Mouse (Mus musculus) megakaryocyte, embryonic 14.5 days (primary cell): ENCODE measurements around the gene Cbr2. TPM values are rescaled to one million over a fixed set of nuclear protein-coding genes. Genes with fewer than 3 reads are reported as not detected.

Experiments used
- H3K27me3 ChIP-seq: replicated peaks from 2 replicates; pipeline ENCODE3; 2012; ENCODE audit warnings: inconsistent platforms
- H3K36me3 ChIP-seq: replicated peaks from 2 replicates; pipeline ENCODE3; 2012; ENCODE audit warnings: low read length, inconsistent platforms, mixed read lengths
- H3K4me1 ChIP-seq: 2 replicates; pipeline ENCODE4 v1.6.1; 2012; ENCODE audit warnings: inconsistent platforms
- H3K4me3 ChIP-seq: replicated peaks from 2 replicates; pipeline ENCODE3; 2012; ENCODE audit warnings: moderate library complexity, mild to moderate bottlenecking, inconsistent platforms
- H3K9me3 ChIP-seq: 2 replicates; pipeline ENCODE4 v1.6.1; 2012; ENCODE audit warnings: inconsistent platforms
- FLI1 ChIP-seq: IDR thresholded peaks from 2 replicates; pipeline ENCODE4 v1.6.1; 2012; ENCODE audit warnings: low read length, inconsistent platforms, mixed read lengths
- GATA1 ChIP-seq: IDR thresholded peaks from 3 replicates; pipeline ENCODE4 v1.6.1; 2012; ENCODE audit warnings: mixed read lengths, low read length, inconsistent platforms, borderline replicate concordance
- polyA plus RNA-seq: library from polyadenylated mRNA; stranded (reverse); fragments of >175 nt; gene quantifications from 2 replicates; pipeline ENCODE4 v1.2.3, GENCODE M21; 2012; ENCODE audit warnings: low replicate concordance; ENCODE audit not compliant: insufficient read depth

The Cbr2 gene
- polyA plus RNA-seq, 1 experiment: 2.1 TPM

- H3K27me3 ChIP-seq: no peaks in the 10 kb centered on the region
- H3K36me3 ChIP-seq: peaks cover 96% of the 10 kb centered on the region
- peaks cover 28% of the 10 kb centered on the region for H3K4me1 ChIP-seq
- H3K9me3 ChIP-seq: no peaks in the 10 kb centered on the region
- no peak for TF ChIP-seq FLI1
- TF ChIP-seq GATA1: no peak
- no peak overlapping the region for H3K4me3 ChIP-seq
Measured at GRCm38 (mm10) chr11:120695184-120695583, 36.7 kb downstream of the Cbr2 start.

GRCm38 (mm10) chr11:120693461-120693860 is 38.5 kb downstream of the Cbr2 start:
- Histone ChIP-seq H3K4me3 (no peak overlapping the region), H3K9me3 (no peaks in the 10 kb centered on the region), H3K4me1 (peaks cover 31% of the 10 kb centered on the region), H3K36me3 (peaks cover 95% of the 10 kb centered on the region), H3K27me3 (no peaks in the 10 kb centered on the region)
- TF ChIP-seq FLI1 (no peak), GATA1 (no peak)

- Histone ChIP-seq H3K36me3 (peaks cover 95% of the 10 kb centered on the region), H3K4me1 (peaks cover 29% of the 10 kb centered on the region)
Measured at GRCm38 (mm10) chr11:120692471-120693011, 39.4 kb downstream of the Cbr2 start.

GRCm38 (mm10) chr11:120689365-120689764 is 42.5 kb downstream of the Cbr2 start:
- TF ChIP-seq GATA1 (no peak), FLI1 (no peak)
- Histone ChIP-seq H3K4me1 (peaks cover 33% of the 10 kb centered on the region), H3K36me3 (peaks cover 94% of the 10 kb centered on the region)

More at GRCm38 (mm10) chr11:120692471-120693011, 39.4 kb downstream of the Cbr2 start:
- H3K4me3 ChIP-seq: no peak overlapping the region
- TF ChIP-seq FLI1: no peak
- TF ChIP-seq GATA1: no peak
- H3K9me3 ChIP-seq: no peaks in the 10 kb centered on the region
- no peaks in the 10 kb centered on the region for H3K27me3 ChIP-seq

DNA sequence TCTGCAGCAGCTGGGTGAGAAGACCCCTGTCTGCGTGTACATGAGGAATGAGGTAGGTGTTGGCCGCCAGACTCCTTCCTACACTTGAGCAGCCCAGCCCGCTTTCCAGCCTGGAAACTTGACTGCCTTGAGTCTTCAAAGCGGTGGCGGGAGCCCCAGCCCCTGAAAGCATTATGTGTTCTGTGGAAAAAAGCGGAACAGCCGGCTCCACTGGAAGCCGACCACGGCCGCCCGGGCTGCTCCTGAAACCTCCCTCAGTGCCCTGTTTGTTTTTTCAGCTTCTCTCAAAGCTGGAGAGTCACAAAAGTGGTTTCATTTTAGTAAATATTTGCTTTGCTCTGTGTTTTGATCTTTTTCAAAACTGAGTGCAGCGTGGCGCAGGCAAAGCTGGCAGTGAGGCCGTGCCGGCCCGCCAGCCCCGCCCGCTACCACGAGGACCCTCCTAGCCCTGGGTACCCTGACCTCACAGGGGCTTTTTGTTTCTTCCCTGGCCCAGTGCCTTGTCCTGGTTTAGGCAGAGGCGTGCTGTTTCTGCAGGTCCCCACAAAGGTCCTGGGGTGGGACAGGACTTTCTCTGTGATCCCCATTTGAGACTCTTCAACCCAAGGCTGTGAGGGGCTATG is 45.2 kb downstream of the Cbr2 start:
- Histone ChIP-seq H3K4me3 (no peak overlapping the region), H3K27me3 (no peaks in the 10 kb centered on the region), H3K9me3 (no peaks in the 10 kb centered on the region), H3K36me3 (peaks cover 92% of the 10 kb centered on the region), H3K4me1 (peaks cover 42% of the 10 kb centered on the region)
- no peak for TF ChIP-seq FLI1
- no peak for TF ChIP-seq GATA1

More at GRCm38 (mm10) chr11:120689365-120689764, 42.5 kb downstream of the Cbr2 start:
- Histone ChIP-seq H3K9me3 (no peaks in the 10 kb centered on the region), H3K27me3 (no peaks in the 10 kb centered on the region), H3K4me3 (no peak overlapping the region)

DNA sequence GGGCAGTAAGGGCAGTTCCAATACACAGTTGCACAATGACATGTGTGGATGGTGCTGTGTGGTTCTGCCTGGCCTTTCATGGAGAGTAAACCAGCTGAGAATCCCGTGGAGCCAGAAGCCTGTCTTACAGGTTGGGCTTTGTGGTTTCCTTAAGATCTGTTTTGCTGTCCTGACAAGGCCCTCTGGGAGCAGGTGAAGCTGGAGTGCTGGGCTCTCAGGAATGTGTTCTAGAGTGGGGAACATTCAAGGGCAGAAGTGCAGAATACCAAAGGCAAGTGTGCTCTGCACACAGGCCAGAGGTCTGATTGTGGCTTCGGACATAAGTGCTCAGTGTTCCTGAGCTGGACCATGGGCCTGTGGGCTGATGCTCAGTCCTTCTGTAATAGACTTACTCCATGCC is 47.3 kb downstream of the Cbr2 start:
- H3K9me3 ChIP-seq: no peaks in the 10 kb centered on the region
- peaks cover 93% of the 10 kb centered on the region for H3K36me3 ChIP-seq
- TF ChIP-seq FLI1 (no peak), GATA1 (no peak)
- no peaks in the 10 kb centered on the region for H3K27me3 ChIP-seq
- H3K4me1 ChIP-seq: peaks cover 37% of the 10 kb centered on the region
- H3K4me3 ChIP-seq: no peak overlapping the region

DNA sequence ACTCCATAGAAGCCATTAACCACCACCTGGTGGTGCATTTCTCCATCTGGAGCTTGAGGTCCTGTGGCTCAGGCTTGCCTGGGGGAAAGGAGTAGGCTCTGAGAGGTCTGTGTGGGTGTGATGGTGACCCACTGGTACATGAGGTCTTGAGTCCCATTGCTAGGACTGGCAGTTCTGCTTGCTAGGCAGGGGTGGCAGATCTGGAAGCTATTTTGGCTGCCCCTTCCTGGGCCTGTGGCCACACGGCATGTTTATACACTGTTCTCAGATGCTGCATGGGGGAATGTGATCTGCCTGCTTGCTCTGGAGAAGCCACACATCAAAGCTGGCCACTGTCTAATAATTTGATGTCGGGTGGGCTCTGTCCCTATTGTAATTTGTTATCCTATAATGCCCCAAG is 47.8 kb downstream of the Cbr2 start:
- Histone ChIP-seq H3K4me1 (peaks cover 37% of the 10 kb centered on the region), H3K9me3 (no peaks in the 10 kb centered on the region), H3K27me3 (no peaks in the 10 kb centered on the region), H3K4me3 (no peak overlapping the region), H3K36me3 (peaks cover 93% of the 10 kb centered on the region)
- TF ChIP-seq GATA1 (no peak), FLI1 (no peak)

GRCm38 (mm10) chr11:120683536-120683935 is 48.4 kb downstream of the Cbr2 start:
- Histone ChIP-seq H3K4me1 (peaks cover 37% of the 10 kb centered on the region), H3K4me3 (no peak overlapping the region), H3K36me3 (peaks cover 93% of the 10 kb centered on the region), H3K27me3 (no peaks in the 10 kb centered on the region), H3K9me3 (no peaks in the 10 kb centered on the region)
- TF ChIP-seq GATA1 (no peak), FLI1 (no peak)

DNA sequence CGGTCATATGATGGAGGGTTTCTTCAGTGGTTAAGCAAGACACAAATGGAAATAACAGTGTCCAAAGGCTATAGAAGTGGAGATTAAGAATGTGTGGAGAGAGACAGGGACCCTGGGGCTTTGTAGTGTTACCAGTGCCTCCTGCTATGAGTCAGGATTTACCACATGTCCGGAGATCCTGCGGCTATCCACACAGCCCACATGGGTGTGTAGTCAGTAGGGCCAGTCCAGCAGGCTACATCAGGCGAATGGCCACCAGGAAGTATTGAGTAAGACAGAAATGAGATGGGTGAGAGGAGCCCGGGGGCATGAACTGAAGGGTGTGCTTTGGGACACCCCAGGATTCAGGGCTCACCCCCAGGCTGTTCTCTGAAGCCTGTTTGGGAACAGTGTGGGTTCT is 49.2 kb downstream of the Cbr2 start:
- Histone ChIP-seq H3K4me3 (no peak overlapping the region), H3K36me3 (peaks cover 93% of the 10 kb centered on the region), H3K27me3 (no peaks in the 10 kb centered on the region), H3K9me3 (no peaks in the 10 kb centered on the region), H3K4me1 (peaks cover 40% of the 10 kb centered on the region)
- no peak for TF ChIP-seq GATA1
- TF ChIP-seq FLI1: no peak

DNA sequence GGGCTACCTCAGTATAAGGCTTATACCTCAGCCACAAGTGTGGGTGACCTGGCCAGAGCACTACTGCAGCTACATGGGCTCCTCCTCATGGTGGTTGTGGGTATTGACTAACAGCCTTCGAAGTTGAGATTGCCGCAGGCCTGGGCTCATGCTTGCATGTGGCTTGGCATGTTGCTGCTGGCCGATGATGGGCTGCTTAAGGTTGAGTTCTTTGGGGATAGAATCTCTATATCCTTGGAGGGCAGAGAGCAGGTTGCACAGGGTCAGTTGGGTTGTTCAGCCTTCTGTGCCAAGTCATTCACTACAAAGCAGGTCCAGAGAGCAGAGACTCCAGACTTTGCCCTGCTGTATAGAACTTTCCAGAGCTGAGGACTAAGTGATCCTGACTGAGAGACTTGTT is 52.0 kb downstream of the Cbr2 start:
- H3K4me1 ChIP-seq: peaks cover 65% of the 10 kb centered on the region
- H3K36me3 ChIP-seq: peaks cover 90% of the 10 kb centered on the region
- H3K9me3 ChIP-seq: no peaks in the 10 kb centered on the region
- no peak overlapping the region for H3K4me3 ChIP-seq
- no peaks in the 10 kb centered on the region for H3K27me3 ChIP-seq
- TF ChIP-seq GATA1 (no peak), FLI1 (no peak)

Other genes with a start within 250 kb of the Cbr2 start
- gene Mrpl12, start 247.5 kb downstream of the Cbr2 start, polyA plus RNA-seq: 217 and 285 TPM in 2 replicates
- gene Slc25a10, start 240.3 kb downstream of the Cbr2 start, polyA plus RNA-seq: 47.3 and 132 TPM in 2 replicates
- not detected in 2 replicates for gene Gcgr, start 201.4 kb downstream of the Cbr2 start, polyA plus RNA-seq
- 227 and 338 TPM in 2 replicates for gene Mcrip1, start 182.4 kb downstream of the Cbr2 start, polyA plus RNA-seq
- 0.25 TPM in 1 of 2 replicates, not detected in the other for gene Ppp1r27, start 181.0 kb downstream of the Cbr2 start, polyA plus RNA-seq
- gene P4hb, start 158.9 kb downstream of the Cbr2 start, polyA plus RNA-seq: 1,223 and 1,872 TPM in 2 replicates
- gene Arhgdia, start 150.5 kb downstream of the Cbr2 start, polyA plus RNA-seq: 1,582 and 1,923 TPM in 2 replicates
- 25.9 and 253 TPM in 2 replicates for gene Alyref, start 133.7 kb downstream of the Cbr2 start, polyA plus RNA-seq
- gene Anapc11, start 133.7 kb downstream of the Cbr2 start, polyA plus RNA-seq: 247 and 315 TPM in 2 replicates
- 2.7 and 7.7 TPM in 2 replicates for gene Npb, start 123.6 kb downstream of the Cbr2 start, polyA plus RNA-seq
- gene Pcyt2, start 114.2 kb downstream of the Cbr2 start, polyA plus RNA-seq: 143 and 168 TPM in 2 replicates
- 275 and 278 TPM in 2 replicates for gene Sirt7, start 106.9 kb downstream of the Cbr2 start, polyA plus RNA-seq
- 59.5 and 102 TPM in 2 replicates for gene Mafg, start 98.5 kb downstream of the Cbr2 start, polyA plus RNA-seq
- 3.6 and 7.7 TPM in 2 replicates for gene Pycr1, start 88.3 kb downstream of the Cbr2 start, polyA plus RNA-seq
- 0.44 TPM in 1 of 2 replicates, not detected in the other for gene Myadml2, start 84.0 kb downstream of the Cbr2 start, polyA plus RNA-seq
- 0.46 TPM in 1 of 2 replicates, not detected in the other for gene Notum, start 70.9 kb downstream of the Cbr2 start, polyA plus RNA-seq
- 237 and 458 TPM in 2 replicates for gene Aspscr1, start 59.1 kb downstream of the Cbr2 start, polyA plus RNA-seq
- gene Cenpx, start 18.4 kb downstream of the Cbr2 start, polyA plus RNA-seq: 93.0 and 128 TPM in 2 replicates
- gene Lrrc45, start 18.2 kb downstream of the Cbr2 start, polyA plus RNA-seq: 10.0 and 23.5 TPM in 2 replicates
- 1.8 and 2.3 TPM in 2 replicates for gene Rac3, start 10.6 kb downstream of the Cbr2 start, polyA plus RNA-seq
- 100 and 241 TPM in 2 replicates for gene Dcxr, start 4.8 kb downstream of the Cbr2 start, polyA plus RNA-seq
- 601 and 1,141 TPM in 2 replicates for gene Hmga1b, start 30.7 kb upstream of the Cbr2 start, polyA plus RNA-seq
- gene Rfng, start 52.1 kb upstream of the Cbr2 start, polyA plus RNA-seq: 26.0 and 43.8 TPM in 2 replicates
- gene Gps1, start 52.2 kb upstream of the Cbr2 start, polyA plus RNA-seq: 13.8 and 27.0 TPM in 2 replicates
- 29.4 and 74.3 TPM in 2 replicates for gene Dus1l, start 64.3 kb upstream of the Cbr2 start, polyA plus RNA-seq
- gene Fasn, start 92.4 kb upstream of the Cbr2 start, polyA plus RNA-seq: 328 and 589 TPM in 2 replicates
- 2.0 TPM in 1 of 2 replicates, not detected in the other for gene Ccdc57, start 200.8 kb upstream of the Cbr2 start, polyA plus RNA-seq
- gene Slc16a3, start 216.4 kb upstream of the Cbr2 start, polyA plus RNA-seq: 673 and 816 TPM in 2 replicates